Mouse (Mus musculus): ENCODE measurements around the gene Krtap29-1.

Gene Krtap29-1

DNA sequence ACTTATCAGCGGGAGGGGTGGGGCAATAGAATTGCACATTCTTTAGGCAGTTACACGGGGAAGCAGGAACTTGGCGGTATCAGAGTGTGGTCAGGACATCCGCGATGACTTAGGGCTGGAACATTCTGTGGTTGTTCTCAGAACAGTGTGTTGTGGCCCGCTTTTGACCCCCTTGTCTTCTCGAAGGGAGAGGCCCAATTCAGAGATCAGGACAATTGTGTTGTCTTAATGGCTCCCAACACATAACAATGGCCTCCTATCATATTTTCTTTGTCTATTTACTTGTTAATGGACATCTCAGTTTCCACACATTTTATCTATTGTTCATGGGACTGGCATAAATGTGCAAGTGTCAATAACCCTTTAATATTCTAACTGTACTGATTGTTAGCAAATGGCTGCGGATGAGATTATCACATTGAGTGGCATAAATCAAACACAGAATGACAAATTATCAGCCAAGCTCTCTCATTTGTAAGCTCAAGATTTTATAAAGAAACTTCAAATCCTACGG, 41.0 kb downstream of the Krtap29-1 start:
- no peak for DNase-seq (ENCODE audit: low read depth)

DNA sequence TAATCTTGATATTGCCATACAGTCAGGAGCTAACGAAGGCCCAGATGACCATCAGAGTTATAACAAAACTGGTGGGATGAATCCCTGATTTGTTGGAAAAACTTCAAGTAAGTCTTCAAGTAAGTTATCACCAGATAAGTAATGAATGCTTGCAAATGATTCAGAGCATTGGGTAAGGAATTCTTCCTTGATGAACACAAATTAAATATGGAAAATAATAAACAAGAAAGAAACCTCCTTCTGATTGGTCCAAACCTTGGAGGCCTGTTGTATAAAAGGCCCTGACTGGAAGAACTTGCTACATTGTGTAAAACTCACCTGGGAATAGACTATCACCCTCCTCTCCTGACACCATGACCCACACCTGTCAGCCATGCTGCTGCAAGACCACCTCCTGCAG, 42.9 kb downstream of the Krtap29-1 start, which contains the start of gene Krtap31-2:
Gene Krtap31-2, plus strand, starts transcription at position 301 of the 400 bp plus-strand sequence.
- DNase-seq (ENCODE audit: low read depth), result no peak
